Mouse (Mus musculus) c-Kit-negative CD71-positive TER-119-positive erythroid progenitor cells, embryonic 14.5 days (primary cell): ENCODE results near the gene Srp14.

Source experiments
- DNase-seq: peaks from one replicate; pipeline ENCODE4 v3.0.0-alpha.2; 2013; ENCODE audit warnings: low read depth, low spot score

Srp14 gene

DNA sequence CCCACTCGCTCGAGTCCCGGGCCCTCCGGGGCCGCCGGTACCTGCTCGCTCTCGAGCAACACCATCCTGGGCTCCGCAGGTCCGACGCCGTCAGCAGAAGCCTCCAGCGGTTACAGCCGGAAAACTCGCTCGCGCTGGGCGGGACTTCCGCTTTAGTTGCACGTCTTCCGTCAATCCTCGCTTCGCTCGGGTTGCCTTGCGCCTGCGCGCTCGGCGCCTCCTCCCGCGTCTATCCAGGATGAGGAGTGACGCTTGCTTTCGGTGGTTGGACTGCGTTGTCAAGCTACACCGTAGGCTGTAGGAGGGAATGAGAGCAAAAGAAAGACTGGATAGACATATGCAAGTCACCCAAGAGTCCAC is at the start of gene Srp14:
Gene Srp14 (minus strand): TSS at position 162 of the 360 bp plus-strand sequence.
- peak; percentile 90 for DNase-seq

DNA sequence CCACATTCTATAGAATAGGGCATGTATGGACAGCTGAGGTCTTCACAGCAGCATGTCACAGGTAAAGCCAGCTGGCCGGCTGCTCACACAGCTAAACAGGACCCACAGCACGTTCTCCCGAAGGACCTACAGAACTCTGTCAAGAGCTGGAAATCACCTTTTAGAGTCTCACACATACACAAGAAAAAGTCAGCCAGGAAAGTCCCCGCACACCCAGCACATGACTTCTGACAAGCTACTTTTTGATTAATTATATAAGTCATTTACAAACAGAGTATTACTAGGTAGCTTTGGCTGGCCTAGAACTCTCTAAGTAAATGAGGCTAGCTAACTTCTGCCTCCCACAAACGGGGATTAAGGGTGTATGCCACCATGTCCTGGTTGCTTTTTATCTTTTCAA is 47.0 kb upstream of the Srp14 start:
- no peak for DNase-seq

DNA sequence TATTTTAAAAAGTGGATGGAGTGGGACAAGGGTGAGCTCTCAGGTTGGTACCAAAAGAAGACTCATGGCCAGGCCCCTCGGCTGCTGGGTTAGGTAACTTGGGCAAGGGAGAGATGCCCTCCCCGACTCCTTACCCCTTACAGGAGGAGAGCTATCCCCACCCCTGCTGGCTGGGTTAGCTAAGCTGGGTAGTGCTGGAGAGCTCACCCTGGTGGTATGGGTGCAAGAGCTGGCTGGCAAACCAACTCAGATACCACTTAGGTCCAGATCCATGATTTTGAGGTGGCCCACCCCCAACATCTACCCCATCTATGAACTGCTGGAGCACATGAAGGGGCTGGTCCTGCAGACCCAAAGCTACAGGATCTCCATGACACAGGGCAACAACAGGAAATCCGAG is 45.3 kb upstream of the Srp14 start:
- no peak for DNase-seq

DNA sequence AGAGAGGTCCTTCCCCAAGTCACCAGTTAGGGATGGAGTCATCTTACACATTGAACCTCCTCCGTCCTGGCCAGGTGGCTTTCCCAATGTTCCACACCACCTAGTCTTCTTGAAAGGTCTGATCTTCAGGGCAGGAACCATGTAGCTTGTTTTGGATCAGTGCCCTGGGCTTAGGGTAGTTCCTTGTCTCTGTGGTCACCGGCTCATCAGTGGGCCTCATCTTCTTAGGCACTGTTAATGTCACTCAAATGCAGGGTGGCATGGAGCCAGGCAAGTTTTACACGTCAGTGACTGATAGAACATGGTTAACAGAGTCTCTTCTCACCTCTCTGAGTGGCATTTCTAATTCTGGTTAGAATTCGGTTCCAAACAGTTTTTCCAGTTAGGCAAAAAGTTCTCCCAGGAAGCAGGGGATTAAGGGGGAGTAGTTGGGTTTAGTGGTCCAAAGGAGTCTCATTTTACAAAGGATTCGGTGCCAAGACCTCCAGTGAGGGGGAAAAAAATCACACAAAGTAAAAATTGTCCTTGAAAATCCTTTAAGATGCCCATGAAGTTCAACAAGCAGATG is 43.7 kb upstream of the Srp14 start:
- DNase-seq, result no peak

GRCm38 (mm10) chr2:118522265-118522664 is 42.8 kb upstream of the Srp14 start:
- DNase-seq, result no peak

- no peak for DNase-seq
Measured at GRCm38 (mm10) chr2:118520042-118520933, 40.8 kb upstream of the Srp14 start.

DNA sequence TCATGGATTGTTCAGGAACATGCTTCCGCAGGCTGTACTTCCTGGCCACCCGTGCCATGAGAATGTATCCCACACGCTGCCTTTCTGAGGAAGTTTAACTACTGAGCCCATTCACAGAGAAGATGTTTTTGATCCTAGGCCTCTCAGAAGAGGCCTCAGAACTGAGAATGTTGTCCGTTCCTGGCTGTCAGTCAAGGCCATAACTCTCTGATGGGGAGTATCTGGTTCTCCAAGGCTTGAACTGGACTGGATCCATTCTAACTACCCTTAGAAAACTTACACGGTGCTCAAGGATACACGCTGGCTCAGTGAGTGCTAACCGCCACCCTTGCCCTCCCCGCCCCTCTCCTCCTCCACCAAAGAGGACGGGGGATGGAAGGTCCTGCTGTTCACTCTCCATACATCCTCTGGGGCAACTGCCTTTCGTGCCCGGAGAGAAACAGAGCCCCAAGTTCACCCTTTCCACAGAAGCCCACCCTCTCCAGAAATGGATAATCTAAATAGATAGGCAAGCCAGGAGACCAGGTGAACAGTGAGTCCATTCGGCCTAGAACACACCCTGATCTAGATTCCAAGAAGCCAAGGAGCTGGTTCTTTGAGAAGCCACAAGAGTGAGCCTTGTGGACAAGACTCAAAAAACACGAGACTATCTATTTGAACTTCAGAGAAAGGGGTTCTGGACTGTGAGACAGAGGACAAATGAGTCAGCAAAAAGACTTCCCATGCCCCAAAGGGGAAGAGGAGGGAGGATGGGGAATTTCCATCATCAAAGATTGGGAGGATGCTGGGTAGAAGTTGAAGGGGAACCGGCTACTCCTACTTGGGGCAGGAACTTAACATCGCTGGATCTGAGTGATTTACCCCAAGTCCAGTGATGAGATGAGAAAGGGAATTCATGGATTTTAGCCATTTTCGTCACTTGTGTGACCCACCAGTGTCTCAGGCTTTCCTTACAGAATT is 33.2 kb upstream of the Srp14 start:
- no peak for DNase-seq

- DNase-seq, result no peak
Measured at GRCm38 (mm10) chr2:118511779-118512417, 32.4 kb upstream of the Srp14 start.

- no peak for DNase-seq
Measured at GRCm38 (mm10) chr2:118510447-118511310, 31.2 kb upstream of the Srp14 start.

DNA sequence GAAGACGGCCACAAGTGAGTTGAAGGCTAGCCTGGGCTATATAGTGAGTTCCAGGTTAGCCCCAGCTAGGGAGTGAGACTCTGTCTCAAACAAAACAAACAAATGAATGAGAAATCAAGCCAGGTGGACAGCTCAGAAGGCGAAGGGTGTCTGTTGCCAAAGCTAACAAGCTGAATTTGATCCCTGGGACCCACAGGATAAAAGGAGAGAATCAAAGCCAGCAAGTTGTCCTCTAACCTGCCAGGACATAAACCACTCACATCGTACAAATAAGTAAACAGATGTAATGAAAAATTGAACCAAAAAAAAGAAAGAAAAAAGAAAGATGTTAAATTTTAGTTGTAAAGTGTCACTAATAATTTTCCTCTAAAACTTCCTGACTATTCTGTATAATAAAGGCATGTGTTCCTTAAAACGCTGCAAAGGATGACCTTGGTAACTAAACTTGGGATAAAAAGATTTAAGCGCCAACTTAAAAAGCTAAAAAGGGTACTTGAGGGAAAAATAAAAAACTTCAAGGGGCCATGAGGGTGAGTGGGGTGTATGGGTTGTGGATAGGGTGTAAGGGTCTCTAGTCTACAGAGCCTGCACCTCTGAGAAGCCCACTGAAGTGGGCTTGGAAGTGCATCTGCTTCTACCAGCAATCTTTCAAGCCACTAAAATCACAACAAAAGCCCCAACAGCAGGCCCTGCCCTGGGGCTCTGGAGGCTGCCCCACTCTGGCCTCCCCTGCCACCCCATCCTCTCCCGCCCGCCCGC is 30.4 kb upstream of the Srp14 start:
- DNase-seq, result no peak

DNA sequence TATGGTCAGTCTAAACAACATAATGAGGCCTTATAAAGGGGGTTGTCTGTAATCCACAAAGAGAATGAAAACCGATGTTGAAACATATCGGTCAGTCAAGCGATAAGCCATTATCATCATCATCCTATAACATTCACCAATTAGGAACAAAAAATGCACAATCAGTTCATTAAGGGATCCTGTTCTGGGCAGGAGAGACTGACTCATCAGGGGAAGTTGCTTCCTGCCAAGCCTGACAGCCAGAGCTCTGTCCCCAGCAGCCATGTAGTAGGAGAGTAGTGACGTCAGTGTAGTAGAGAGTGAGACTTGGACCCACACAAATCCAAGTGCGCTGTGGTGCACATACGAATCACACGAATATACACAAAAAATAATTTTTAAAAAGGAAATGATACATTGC is 27.6 kb upstream of the Srp14 start:
- DNase-seq, result no peak

- no peak for DNase-seq
Measured at GRCm38 (mm10) chr2:118500191-118500590, 20.7 kb upstream of the Srp14 start.

DNA sequence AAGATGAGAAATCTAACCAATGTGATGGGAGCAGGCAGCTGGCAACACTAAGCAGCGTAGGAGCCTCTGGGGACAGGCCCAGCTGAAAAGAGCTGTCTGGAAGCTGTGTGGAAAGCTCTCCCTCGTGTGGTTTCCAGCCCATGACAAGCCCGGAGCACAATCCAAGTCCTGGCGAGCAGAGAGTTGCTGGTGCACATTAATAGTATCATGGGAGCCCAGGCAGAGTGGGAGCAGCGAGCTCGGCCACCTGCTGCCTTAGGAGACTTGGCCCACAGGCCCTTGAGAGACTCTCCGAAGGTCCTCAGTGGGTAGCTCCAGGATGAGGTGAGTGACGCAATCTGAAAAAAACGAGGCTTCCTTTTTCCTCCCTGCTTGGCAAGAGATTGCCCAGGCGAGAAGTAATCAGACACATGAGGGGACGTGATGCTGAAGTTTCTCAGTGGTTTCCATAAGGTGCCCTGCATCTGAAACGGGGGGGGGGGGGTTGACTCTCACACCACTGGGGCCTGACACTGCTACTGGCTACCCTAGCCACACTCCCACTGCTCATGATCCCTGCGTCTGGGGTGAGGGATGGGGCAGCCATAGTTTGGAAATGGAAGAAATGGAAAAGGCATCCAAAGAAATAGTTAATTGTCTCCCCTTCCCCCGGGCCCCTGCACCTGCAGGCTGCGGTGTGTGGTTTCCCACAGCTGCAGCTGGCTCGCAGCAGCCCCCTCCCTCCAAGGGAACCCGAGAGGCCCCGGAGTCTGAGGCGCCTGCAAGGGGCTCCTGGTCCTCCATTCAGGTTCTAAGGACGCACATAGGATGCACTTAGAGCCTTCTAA is 19.8 kb upstream of the Srp14 start:
- no peak for DNase-seq

- DNase-seq, result no peak
Measured at GRCm38 (mm10) chr2:118498476-118498875, 19.0 kb upstream of the Srp14 start.

- DNase-seq, result no peak
Measured at GRCm38 (mm10) chr2:118497890-118498289, 18.4 kb upstream of the Srp14 start.

GRCm38 (mm10) chr2:118495024-118495423 is 15.5 kb upstream of the Srp14 start:
- DNase-seq, result no peak

DNA sequence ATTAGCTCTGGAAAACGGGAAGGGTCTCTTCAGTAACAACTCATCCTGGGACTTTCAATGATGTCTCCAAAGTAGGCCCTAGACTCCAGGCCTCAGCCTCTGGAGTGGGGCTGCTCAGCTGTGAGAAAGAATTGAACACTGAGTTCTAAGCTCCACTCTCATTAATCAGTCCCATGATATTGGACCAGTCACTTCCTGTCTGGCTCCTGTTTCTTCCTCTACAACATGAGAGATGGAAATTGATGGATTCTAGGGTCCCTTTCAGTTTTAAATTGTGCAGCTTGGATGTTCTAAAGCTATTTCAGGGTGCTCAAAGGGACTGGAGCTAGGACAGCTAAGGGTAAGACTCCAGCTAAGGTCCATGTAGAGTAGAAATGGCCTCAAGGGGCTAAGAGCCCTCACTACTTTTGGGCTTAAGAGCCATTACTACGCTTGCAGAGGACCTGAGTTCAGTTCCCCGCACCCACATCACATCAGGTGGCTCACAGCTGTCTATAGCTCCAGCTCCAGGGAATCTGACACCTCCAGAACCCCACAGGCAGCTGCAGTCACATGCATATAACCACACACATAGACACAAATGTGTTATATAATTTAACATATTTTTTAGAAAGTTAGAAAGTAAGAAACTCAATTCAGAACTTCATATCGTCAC is 12.4 kb upstream of the Srp14 start:
- DNase-seq, result no peak

DNA sequence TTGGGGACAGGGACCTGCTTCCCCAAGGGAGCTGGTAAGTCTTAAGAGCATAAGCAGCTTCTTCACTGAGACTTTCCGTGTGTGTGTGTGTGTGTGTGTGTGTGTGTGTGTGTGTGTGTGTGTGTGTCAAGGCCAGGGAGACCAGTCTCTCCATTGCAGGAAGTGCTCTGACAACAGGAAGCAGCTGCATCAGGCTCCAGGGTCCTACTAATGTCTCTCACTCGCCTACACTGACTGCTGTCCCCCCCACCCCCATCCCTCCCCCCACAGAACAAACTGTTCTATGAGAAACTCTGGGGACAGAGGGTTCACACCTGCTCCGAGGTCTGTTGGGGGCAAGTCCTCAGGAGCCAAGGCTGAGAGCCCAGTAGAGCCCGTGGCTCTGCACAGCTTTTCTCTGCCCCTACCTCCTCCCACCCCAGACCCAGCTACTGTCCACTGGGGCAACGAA is 11.8 kb upstream of the Srp14 start:
- no peak for DNase-seq
